Comparison of ENCODE assay signal across 10 mouse cellular contexts in the genomic region with DNA sequence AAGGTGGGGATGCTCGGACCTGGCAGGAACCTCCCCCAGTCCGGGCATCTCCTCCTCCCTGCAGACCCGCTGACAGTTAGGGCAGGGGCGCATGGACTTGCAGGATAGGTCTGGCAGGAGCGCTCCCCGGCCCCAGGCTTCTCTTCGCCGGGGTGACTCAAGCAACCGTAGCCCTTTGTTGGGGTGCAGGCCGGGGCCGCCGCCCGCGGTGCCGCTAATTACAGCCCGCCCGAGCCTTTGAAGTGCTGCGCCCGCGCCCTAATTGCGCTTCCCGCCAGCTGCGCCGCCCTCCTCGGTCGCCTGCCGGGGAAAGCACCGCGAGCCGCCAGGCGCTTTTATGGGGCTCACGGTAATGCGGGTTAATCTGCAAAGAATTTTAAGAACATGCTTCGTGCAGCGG. TPM values are rescaled to one million over a fixed set of nuclear protein-coding genes. Genes with fewer than 3 reads are reported as not detected.
DNase-seq lines count a peak whose midpoint lies in the region; ATAC-seq lines count a peak whose summit lies in the region.
"Had no signal": no experiment of that assay in that cellular context is flagged by ENCODE, and none has a peak within 500 bp of the region (broad histone marks: within the 10 kb centered on the region; RNA-seq: fewer than 3 reads in every experiment).

No protein-coding gene starts in this region.

- peak overlapping the region; percentile 53 for H3K4me2 ChIP-seq in heart, embryonic 16.5 days (ENCODE audit: low read depth, low read length)
- H3K4me2 ChIP-seq in intestine, embryonic 14.5 days (ENCODE audit: low read length) = peak overlapping the region; percentile 50
- H3K4me2 ChIP-seq in neural tube, embryonic 13.5 days = peak overlapping the region; percentile 64

- peak overlapping the region; percentile 36 for H3K4me3 ChIP-seq in heart, embryonic 16.5 days (ENCODE audit: low read length)
- peak overlapping the region; percentile 18 for H3K4me3 ChIP-seq in intestine, embryonic 14.5 days (ENCODE audit: low read depth, low read length)
- H3K4me3 ChIP-seq in neural tube, embryonic 13.5 days = peak overlapping the region; percentile 33
- H3K4me3 ChIP-seq: myocyte had no signal

- H3K27ac ChIP-seq in heart, embryonic 16.5 days (ENCODE audit: low read length) = no peak overlapping the region
- no peak overlapping the region for H3K27ac ChIP-seq in intestine, embryonic 14.5 days (ENCODE audit: low read depth)
- no peak overlapping the region for H3K27ac ChIP-seq in neural tube, embryonic 13.5 days (replicated peaks)

- H3K36me3 ChIP-seq in heart, embryonic 16.5 days (ENCODE audit: control insufficient read depth, insufficient read depth) = no peaks in the 10 kb centered on the region
- H3K36me3 ChIP-seq in intestine, embryonic 14.5 days (ENCODE audit: control insufficient read depth, insufficient read depth, low read length) = no peaks in the 10 kb centered on the region
- H3K36me3 ChIP-seq in neural tube, embryonic 13.5 days = no peaks in the 10 kb centered on the region

- whole genome bisulfite sequencing in heart, embryonic 16.5 days = under 1% methylated on average over 35 of the region's 35 CpGs
- under 1% methylated on average over 35 of the region's 35 CpGs for WGBS in intestine, embryonic 14.5 days
- WGBS in neural tube, embryonic 13.5 days = under 1% methylated on average over 35 of the region's 35 CpGs

- H3K27me3 ChIP-seq in heart, embryonic 16.5 days (ENCODE audit: control insufficient read depth, insufficient read depth, low read length) = peaks cover 40% of the 10 kb centered on the region
- H3K27me3 ChIP-seq in intestine, embryonic 14.5 days (replicated peaks; ENCODE audit: control insufficient read depth, insufficient read depth, low read length) = peaks cover 29% of the 10 kb centered on the region
- peaks cover 62% of the 10 kb centered on the region for H3K27me3 ChIP-seq in neural tube, embryonic 13.5 days

- DNase-seq in heart, adult 11 months = no peak
- peak; percentile 24 for DNase-seq in brain, adult 2 months (ENCODE audit: low read depth, low spot score)
- no peak for DNase-seq in intestine, embryonic 14.5 days (ENCODE audit: low spot score)
- no peak for DNase-seq in adrenal gland, adult 8-10 months
- DNase-seq in kidney, adult 11 months = no peak

- no peak for ATAC-seq in heart, embryonic 16.5 days (replicated peaks; ENCODE audit: extremely low read depth, insufficient read depth, low FRiP score)
- ATAC-seq in intestine, embryonic 14.5 days (replicated peaks; ENCODE audit: low FRiP score, low TSS enrichment, low read depth) = no peak
- peak; percentile 23; the same call in 1 of the 2 replicates for ATAC-seq in neural tube, embryonic 13.5 days (ENCODE audit: low read depth)
- no peak for ATAC-seq in megakaryocyte, adult 5-6 weeks (ENCODE audit: poor library complexity, severe bottlenecking)

- H3K9ac ChIP-seq in heart, embryonic 16.5 days (ENCODE audit: low read length) = no peak overlapping the region
- H3K9ac ChIP-seq in intestine, embryonic 14.5 days (ENCODE audit: low read length) = no peak overlapping the region
- 0 out of 2 replicates have a peak overlapping the region, but pooled peaks have one; percentile 43 for H3K9ac ChIP-seq in neural tube, embryonic 13.5 days

- H3K4me1 ChIP-seq in heart, embryonic 16.5 days (ENCODE audit: control insufficient read depth, insufficient read depth, low read length) = peaks cover 2% of the 10 kb centered on the region; the same call in 1 of the 2 replicates
- H3K4me1 ChIP-seq in intestine, embryonic 14.5 days (replicated peaks; ENCODE audit: control insufficient read depth, insufficient read depth, low read length) = peaks cover 5% of the 10 kb centered on the region; the same call in 1 of the 2 replicates
- H3K4me1 ChIP-seq in neural tube, embryonic 13.5 days (replicated peaks) = peaks cover 11% of the 10 kb centered on the region

- H3K9me3 ChIP-seq in heart, embryonic 16.5 days (replicated peaks; ENCODE audit: control insufficient read depth, low read length) = no peaks in the 10 kb centered on the region
- H3K9me3 ChIP-seq in intestine, embryonic 14.5 days (ENCODE audit: control insufficient read depth, low read length) = no peaks in the 10 kb centered on the region
- H3K9me3 ChIP-seq in neural tube, embryonic 13.5 days = no peaks in the 10 kb centered on the region

RNA-seq across cellular contexts. Expression of gene Tspear, which starts 8.8 kb away (rescaled TPM):
- 0.10 and 0.28 TPM in 2 replicates for polyA plus RNA-seq in heart, embryonic 16.5 days (2015; fragmentation: Nextera tagmentation; extraction: Ambion mirVana)
- 0.62 and 1.2 TPM in 2 replicates for polyA plus RNA-seq in intestine, embryonic 14.5 days (2014; fragmentation: Nextera tagmentation; extraction: Ambion mirVana)
- polyA plus RNA-seq in neural tube, embryonic 13.5 days (2015; fragmentation: Nextera tagmentation; extraction: Ambion mirVana) = 0.48 and 2.0 TPM in 2 replicates
- total RNA-seq in megakaryocyte, adult 5-6 weeks (2015) = not detected in 2 replicates
- total RNA-seq in megakaryocyte, adult 5-6 weeks (2017) = not detected in 2 replicates
- 1 to 10 TPM in 1 of 4 experiments, under 1 TPM in 3; 0.15 to 1.4 (median 0.81) TPM for total RNA-seq in adrenal gland, adult 8-10 months (2022)
- polyA plus RNA-seq: myocyte had no signal

RNA-seq across cellular contexts. Expression of gene Gm19402, which starts 13.0 kb away (rescaled TPM):
- not detected in 2 replicates for polyA plus RNA-seq in heart, embryonic 16.5 days (2015; fragmentation: Nextera tagmentation; extraction: Ambion mirVana)
- not detected in 2 replicates for polyA plus RNA-seq in intestine, embryonic 14.5 days (2014; fragmentation: Nextera tagmentation; extraction: Ambion mirVana)
- polyA plus RNA-seq in neural tube, embryonic 13.5 days (2015; fragmentation: Nextera tagmentation; extraction: Ambion mirVana) = not detected in 2 replicates
- not detected in 2 replicates for total RNA-seq in megakaryocyte, adult 5-6 weeks (2015)
- total RNA-seq in megakaryocyte, adult 5-6 weeks (2017) = not detected in 2 replicates
- total RNA-seq in adrenal gland, adult 8-10 months (2022) = not detected
- total RNA-seq: MEL had no signal
- polyA plus RNA-seq: myocyte had no signal

RNA-seq across cellular contexts. Expression of gene Gm9508, which starts 19.5 kb away (rescaled TPM):
- not detected in 2 replicates for polyA plus RNA-seq in heart, embryonic 16.5 days (2015; fragmentation: Nextera tagmentation; extraction: Ambion mirVana)
- not detected in 2 replicates for polyA plus RNA-seq in intestine, embryonic 14.5 days (2014; fragmentation: Nextera tagmentation; extraction: Ambion mirVana)
- polyA plus RNA-seq in neural tube, embryonic 13.5 days (2015; fragmentation: Nextera tagmentation; extraction: Ambion mirVana) = not detected in 2 replicates
- not detected in 2 replicates for total RNA-seq in megakaryocyte, adult 5-6 weeks (2015)
- total RNA-seq in megakaryocyte, adult 5-6 weeks (2017) = not detected in 2 replicates
- total RNA-seq in adrenal gland, adult 8-10 months (2022) = not detected
- total RNA-seq: MEL had no signal
- polyA plus RNA-seq: myocyte had no signal

RNA-seq across cellular contexts. Expression of gene Gm10272, which starts 28.9 kb away (rescaled TPM):
- not detected in 2 replicates for polyA plus RNA-seq in heart, embryonic 16.5 days (2015; fragmentation: Nextera tagmentation; extraction: Ambion mirVana)
- polyA plus RNA-seq in intestine, embryonic 14.5 days (2014; fragmentation: Nextera tagmentation; extraction: Ambion mirVana) = not detected in 2 replicates
- not detected in 2 replicates for polyA plus RNA-seq in neural tube, embryonic 13.5 days (2015; fragmentation: Nextera tagmentation; extraction: Ambion mirVana)
- total RNA-seq in megakaryocyte, adult 5-6 weeks (2015) = not detected in 2 replicates
- total RNA-seq in megakaryocyte, adult 5-6 weeks (2017) = not detected in 2 replicates
- not detected for total RNA-seq in adrenal gland, adult 8-10 months (2022)
- total RNA-seq: MEL had no signal
- polyA plus RNA-seq: myocyte had no signal

RNA-seq across cellular contexts. Expression of gene Gm10024, which starts 33.7 kb away (rescaled TPM):
- polyA plus RNA-seq in heart, embryonic 16.5 days (2015; fragmentation: Nextera tagmentation; extraction: Ambion mirVana) = not detected in 2 replicates
- polyA plus RNA-seq in intestine, embryonic 14.5 days (2014; fragmentation: Nextera tagmentation; extraction: Ambion mirVana) = not detected in 2 replicates
- polyA plus RNA-seq in neural tube, embryonic 13.5 days (2015; fragmentation: Nextera tagmentation; extraction: Ambion mirVana) = not detected in 2 replicates
- total RNA-seq in megakaryocyte, adult 5-6 weeks (2015) = not detected in 2 replicates
- not detected in 2 replicates for total RNA-seq in megakaryocyte, adult 5-6 weeks (2017)
- not detected for total RNA-seq in adrenal gland, adult 8-10 months (2022)
- total RNA-seq: MEL had no signal
- polyA plus RNA-seq: myocyte had no signal
